Mouse (Mus musculus) neural tube, embryonic 13.5 days (tissue): ENCODE data around the gene Nudt14. TPM values are rescaled to one million over a fixed set of nuclear protein-coding genes. Genes with fewer than 3 reads are reported as not detected.

Experiments
- ATAC-seq: fragments of 200-750 bp; cut with Nextera tagmentation; 2 replicates; pipeline ENCODE4 v1.8.0; 2017; ENCODE audit warnings: low read depth, mild to moderate bottlenecking, moderate TSS enrichment, moderate library complexity
- H3K27ac ChIP-seq: fragments of 300-500 bp; sonication (generic); replicated peaks from 2 replicates; pipeline ENCODE4 v1.5.1; 2015; ENCODE audit warnings: moderate library complexity, mild to moderate bottlenecking, inconsistent platforms
- H3K27me3 ChIP-seq: fragments of 300-500 bp; sonication (generic); 2 replicates; pipeline ENCODE4 v1.6.1; 2015; ENCODE audit warnings: mild to moderate bottlenecking, inconsistent platforms
- H3K36me3 ChIP-seq: fragments of 300-500 bp; sonication (generic); 2 replicates; pipeline ENCODE4 v1.6.1; 2015; ENCODE audit warnings: mild to moderate bottlenecking, inconsistent platforms
- H3K4me1 ChIP-seq: fragments of 300-500 bp; sonication (generic); replicated peaks from 2 replicates; pipeline ENCODE4 v1.6.1; 2015; ENCODE audit warnings: inconsistent platforms
- H3K4me2 ChIP-seq: fragments of 300-500 bp; sonication (generic); 2 replicates; pipeline ENCODE4 v1.6.1; 2015; ENCODE audit warnings: inconsistent platforms, mild to moderate bottlenecking, moderate library complexity
- H3K4me3 ChIP-seq: fragments of 300-500 bp; sonication (generic); 2 replicates; pipeline ENCODE4 v1.5.1; 2015; ENCODE audit warnings: mild to moderate bottlenecking, inconsistent platforms
- H3K9ac ChIP-seq: fragments of 300-500 bp; sonication (generic); 2 replicates; pipeline ENCODE4 v1.6.1; 2015; ENCODE audit warnings: moderate library complexity, mild to moderate bottlenecking, inconsistent platforms
- H3K9me3 ChIP-seq: fragments of 300-500 bp; sonication (generic); 2 replicates; pipeline ENCODE4 v1.6.1; 2016; ENCODE audit warnings: inconsistent platforms
- WGBS: fragments of 180-500 bp; shearing (Covaris S2); methylation state at CpG from one replicate; pipeline ENCODE4 v1.1.7; 2015; 5-methylcytosine and 5-hydroxymethylcytosine counted together
- polyA plus RNA-seq: library from polyadenylated mRNA; unstranded; fragments of >200 nt; fragmentation: Nextera tagmentation; extraction: Ambion mirVana; gene quantifications from 2 replicates; pipeline ENCODE4 v1.2.1, GENCODE M21; 2015

Gene Nudt14
- polyA plus RNA-seq, 1 experiment from 2014 or later = 74.8 TPM

DNA sequence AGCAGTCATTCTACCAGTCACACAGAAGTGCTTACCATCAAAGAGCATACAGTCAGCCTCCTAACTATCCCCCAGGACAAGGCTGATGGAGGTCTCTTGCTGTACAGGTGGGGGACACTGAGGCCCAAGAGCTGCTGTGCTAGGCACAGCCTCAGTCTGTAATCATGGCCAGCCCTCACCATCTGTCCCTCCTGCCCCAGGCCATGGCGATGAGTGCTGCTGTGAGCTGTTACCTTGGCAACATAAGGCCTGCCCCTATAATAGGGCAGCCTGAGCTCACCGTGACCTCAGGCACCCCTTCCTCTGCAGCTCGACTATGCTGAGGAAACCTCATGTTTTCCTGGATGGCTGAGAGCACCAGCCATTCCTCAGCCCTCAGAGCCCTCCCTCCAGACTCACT is 19.4 kb downstream of the Nudt14 start:
- H3K4me1 ChIP-seq = peaks cover 61% of the 10 kb centered on the region
- 0 out of 2 replicates have a peak overlapping the region, but pooled peaks have one; percentile 12 for H3K9ac ChIP-seq
- WGBS = 6% methylated on average over 3 of the region's 3 CpGs
- H3K9me3 ChIP-seq = no peaks in the 10 kb centered on the region
- no peak overlapping the region for H3K27ac ChIP-seq
- H3K4me2 ChIP-seq = no peak overlapping the region
- H3K4me3 ChIP-seq = no peak overlapping the region
- peaks cover 7% of the 10 kb centered on the region for H3K27me3 ChIP-seq
- 0 out of 2 replicates have a peak, but pooled peaks have one; percentile 29 for ATAC-seq
- peaks cover 5% of the 10 kb centered on the region; the same call in 1 of the 2 replicates for H3K36me3 ChIP-seq

GRCm38 (mm10) chr12:112921518-112921917 is 20.4 kb downstream of the Nudt14 start:
- no peak overlapping the region for H3K4me3 ChIP-seq
- no peak for ATAC-seq
- WGBS = 88% methylated on average over 12 of the region's 12 CpGs
- H3K27me3 ChIP-seq = no peaks in the 10 kb centered on the region
- peaks cover 60% of the 10 kb centered on the region for H3K4me1 ChIP-seq
- no peak overlapping the region for H3K4me2 ChIP-seq
- H3K9ac ChIP-seq = no peak overlapping the region
- H3K27ac ChIP-seq = no peak overlapping the region
- H3K9me3 ChIP-seq = no peaks in the 10 kb centered on the region
- H3K36me3 ChIP-seq = peaks cover 10% of the 10 kb centered on the region; the same call in 1 of the 2 replicates

GRCm38 (mm10) chr12:112917906-112918305 is 24.0 kb downstream of the Nudt14 start:
- H3K36me3 ChIP-seq = peaks cover 39% of the 10 kb centered on the region
- no peak overlapping the region for H3K9ac ChIP-seq
- ATAC-seq = no peak
- no peak overlapping the region for H3K4me3 ChIP-seq
- H3K9me3 ChIP-seq = no peaks in the 10 kb centered on the region
- H3K4me2 ChIP-seq = no peak overlapping the region
- peaks cover 59% of the 10 kb centered on the region for H3K4me1 ChIP-seq
- H3K27ac ChIP-seq = no peak overlapping the region
- no peaks in the 10 kb centered on the region for H3K27me3 ChIP-seq
- 58% methylated on average over 8 of the region's 8 CpGs for WGBS

GRCm38 (mm10) chr12:112917486-112917885 is 24.4 kb downstream of the Nudt14 start:
- no peak overlapping the region for H3K27ac ChIP-seq
- peaks cover 43% of the 10 kb centered on the region for H3K36me3 ChIP-seq
- no peak overlapping the region for H3K4me3 ChIP-seq
- H3K27me3 ChIP-seq = no peaks in the 10 kb centered on the region
- WGBS = 79% methylated on average over 11 of the region's 11 CpGs
- ATAC-seq = no peak
- no peak overlapping the region for H3K9ac ChIP-seq
- peaks cover 55% of the 10 kb centered on the region for H3K4me1 ChIP-seq
- no peak overlapping the region for H3K4me2 ChIP-seq
- H3K9me3 ChIP-seq = no peaks in the 10 kb centered on the region

GRCm38 (mm10) chr12:112916698-112917400 is 25.1 kb downstream of the Nudt14 start:
- Histone ChIP-seq H3K9ac (no peak overlapping the region), H3K4me3 (no peak overlapping the region), H3K36me3 (peaks cover 49% of the 10 kb centered on the region), H3K4me2 (no peak overlapping the region), H3K4me1 (peaks cover 48% of the 10 kb centered on the region), H3K27me3 (no peaks in the 10 kb centered on the region), H3K27ac (no peak overlapping the region), H3K9me3 (no peaks in the 10 kb centered on the region)
- WGBS = 80% methylated on average over 16 of the region's 16 CpGs
- no peak for ATAC-seq

GRCm38 (mm10) chr12:112915587-112915986 is 26.3 kb downstream of the Nudt14 start:
- H3K9ac ChIP-seq = 0 out of 2 replicates have a peak overlapping the region, but pooled peaks have one; percentile 2
- H3K36me3 ChIP-seq = peaks cover 62% of the 10 kb centered on the region
- no peak overlapping the region for H3K4me3 ChIP-seq
- H3K27ac ChIP-seq = no peak overlapping the region
- H3K27me3 ChIP-seq = no peaks in the 10 kb centered on the region
- peaks cover 38% of the 10 kb centered on the region for H3K4me1 ChIP-seq
- ATAC-seq = peak; percentile 56; the same call in 1 of the 2 replicates
- no peak overlapping the region for H3K4me2 ChIP-seq
- no peaks in the 10 kb centered on the region for H3K9me3 ChIP-seq
- WGBS = 36% methylated on average over 13 of the region's 13 CpGs

DNA sequence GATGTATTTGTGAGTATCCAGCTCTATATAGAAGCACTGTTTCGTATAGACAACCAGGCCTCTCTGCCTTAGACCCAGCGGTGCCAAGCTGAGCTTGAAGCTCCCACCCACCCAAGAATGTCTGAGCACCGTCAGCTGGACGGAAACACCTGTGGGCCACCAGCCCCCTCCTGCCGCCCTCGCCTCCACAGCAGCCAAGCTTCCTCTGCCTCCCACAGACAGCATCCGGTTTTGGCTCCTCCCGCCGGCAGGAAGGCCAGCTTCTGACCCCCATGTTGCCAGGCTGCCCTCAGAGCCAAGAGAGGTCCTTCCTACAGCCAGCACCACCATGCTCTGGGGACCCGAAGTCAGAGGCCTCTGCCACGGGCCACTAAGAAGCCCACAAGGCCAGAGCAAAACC is 27.4 kb downstream of the Nudt14 start:
- Histone ChIP-seq H3K4me1 (peaks cover 30% of the 10 kb centered on the region), H3K27me3 (no peaks in the 10 kb centered on the region), H3K36me3 (peaks cover 68% of the 10 kb centered on the region), H3K4me3 (no peak overlapping the region), H3K9me3 (no peaks in the 10 kb centered on the region), H3K9ac (no peak overlapping the region), H3K27ac (no peak overlapping the region), H3K4me2 (no peak overlapping the region)
- 85% methylated on average over 11 of the region's 11 CpGs for WGBS
- no peak for ATAC-seq

- H3K9ac ChIP-seq = no peak overlapping the region
- H3K4me3 ChIP-seq = no peak overlapping the region
- no peaks in the 10 kb centered on the region for H3K27me3 ChIP-seq
- H3K9me3 ChIP-seq = no peaks in the 10 kb centered on the region
- no peak overlapping the region for H3K27ac ChIP-seq
- no peak overlapping the region for H3K4me2 ChIP-seq
- H3K4me1 ChIP-seq = peaks cover 30% of the 10 kb centered on the region
- peaks cover 82% of the 10 kb centered on the region for H3K36me3 ChIP-seq
- WGBS = 85% methylated on average over 28 of the region's 28 CpGs
- no peak for ATAC-seq
These were observed 28.8 kb downstream of the Nudt14 start for GRCm38 (mm10) chr12:112912951-112913745.

DNA sequence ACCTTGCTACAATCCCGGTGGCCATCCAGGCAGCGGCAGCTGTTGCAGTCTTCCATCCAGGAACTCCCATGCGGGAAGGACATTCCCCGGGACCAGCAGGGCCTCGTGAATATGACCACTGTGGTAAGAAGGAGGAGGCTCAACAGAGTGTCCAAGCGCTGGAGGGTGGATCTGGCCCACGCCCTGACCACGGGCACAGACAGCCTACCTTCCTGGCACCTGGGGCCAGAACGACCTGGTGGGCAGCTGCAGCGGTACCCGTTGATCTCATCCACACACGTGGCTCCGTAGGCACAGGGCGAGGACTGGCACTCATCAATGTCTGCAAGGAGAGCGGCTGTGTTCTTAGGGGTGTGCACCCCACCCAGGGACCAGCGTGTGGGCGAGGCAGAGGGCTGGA is 30.2 kb downstream of the Nudt14 start:
- no peak overlapping the region for H3K27ac ChIP-seq
- H3K4me3 ChIP-seq = no peak overlapping the region
- H3K36me3 ChIP-seq = peaks cover 83% of the 10 kb centered on the region
- peaks cover 23% of the 10 kb centered on the region for H3K4me1 ChIP-seq
- WGBS = 94% methylated on average over 17 of the region's 17 CpGs
- ATAC-seq = no peak
- H3K4me2 ChIP-seq = no peak overlapping the region
- no peaks in the 10 kb centered on the region for H3K27me3 ChIP-seq
- no peaks in the 10 kb centered on the region for H3K9me3 ChIP-seq
- no peak overlapping the region for H3K9ac ChIP-seq

DNA sequence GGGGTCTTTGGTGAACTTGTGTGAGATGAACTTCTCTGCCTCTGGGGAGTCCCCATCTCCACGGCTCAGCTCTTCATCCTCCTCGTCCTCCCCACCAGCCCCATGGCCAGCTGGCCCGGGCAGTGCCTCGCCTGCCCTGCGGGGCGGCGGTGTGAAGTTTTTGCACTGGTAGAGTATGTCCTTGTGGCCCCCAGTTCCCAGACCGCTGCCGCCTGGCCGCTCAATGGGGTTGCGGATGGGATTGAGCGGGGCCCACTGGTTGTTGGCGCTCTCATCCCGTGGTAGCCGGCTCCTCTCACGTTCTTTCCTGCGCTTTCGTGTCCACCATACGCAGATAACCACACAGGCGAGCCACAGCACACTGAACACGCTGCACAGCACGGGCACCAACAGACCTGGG is 32.9 kb downstream of the Nudt14 start:
- no peaks in the 10 kb centered on the region for H3K4me1 ChIP-seq
- ATAC-seq = no peak
- WGBS = 92% methylated on average over 22 of the region's 22 CpGs

DNA sequence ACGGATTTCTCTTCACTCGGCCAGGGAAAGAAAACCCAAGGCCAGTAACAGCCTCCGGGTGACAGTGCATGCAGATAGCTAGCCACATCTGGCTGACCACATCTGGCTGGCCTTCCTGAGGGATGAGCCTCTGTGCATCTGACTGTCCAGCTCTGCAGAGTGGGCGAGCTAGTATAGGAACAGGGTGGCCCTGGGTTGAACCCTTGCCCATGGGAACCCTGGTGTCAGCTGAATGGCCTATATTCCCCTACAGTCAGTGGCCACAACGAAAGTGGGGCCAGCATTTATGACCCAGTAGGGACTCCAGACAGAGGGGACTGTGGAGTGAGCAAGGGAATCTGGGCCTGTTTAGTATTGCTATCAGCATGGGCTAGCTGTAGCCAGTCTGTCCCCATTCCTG is 36.9 kb downstream of the Nudt14 start:
- WGBS = 79% methylated on average over 5 of the region's 5 CpGs

More for the DNA sequence above, 32.9 kb downstream of the Nudt14 start:
- H3K36me3 ChIP-seq = peaks cover 75% of the 10 kb centered on the region
- no peak overlapping the region for H3K27ac ChIP-seq
- no peak overlapping the region for H3K9ac ChIP-seq
- no peak overlapping the region for H3K4me2 ChIP-seq
- H3K9me3 ChIP-seq = no peaks in the 10 kb centered on the region
- H3K4me3 ChIP-seq = no peak overlapping the region
- no peaks in the 10 kb centered on the region for H3K27me3 ChIP-seq

DNA sequence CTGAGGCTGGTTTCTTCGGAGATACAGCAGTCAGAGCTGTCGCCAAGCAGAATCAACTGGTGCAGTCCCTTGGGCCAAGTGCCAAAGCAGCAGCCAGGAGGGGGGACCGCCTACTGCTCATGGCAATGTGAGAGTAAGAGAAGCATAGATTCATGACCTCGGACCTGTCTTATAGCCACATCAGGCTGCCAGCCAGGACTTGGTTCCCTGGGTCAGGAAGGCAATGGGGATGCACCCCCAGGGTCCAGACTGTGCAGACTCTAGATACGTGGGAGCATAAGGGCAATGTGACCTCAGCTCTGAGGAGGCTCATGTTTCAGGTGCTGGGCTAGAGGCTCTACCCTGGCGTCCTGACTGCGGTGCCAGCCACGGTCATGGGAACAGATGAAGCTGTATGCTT is 38.0 kb downstream of the Nudt14 start:
- no peak overlapping the region for H3K27ac ChIP-seq
- no peak overlapping the region for H3K9ac ChIP-seq
- H3K4me2 ChIP-seq = no peak overlapping the region
- no peak for ATAC-seq
- no peaks in the 10 kb centered on the region for H3K27me3 ChIP-seq
- H3K36me3 ChIP-seq = peaks cover 29% of the 10 kb centered on the region
- no peak overlapping the region for H3K4me3 ChIP-seq
- peaks cover 4% of the 10 kb centered on the region; the same call in 1 of the 2 replicates for H3K4me1 ChIP-seq
- no peaks in the 10 kb centered on the region for H3K9me3 ChIP-seq
- WGBS = 71% methylated on average over 8 of the region's 8 CpGs

More for the DNA sequence above, 36.9 kb downstream of the Nudt14 start:
- Histone ChIP-seq H3K4me1 (peaks cover 4% of the 10 kb centered on the region; the same call in 1 of the 2 replicates), H3K4me3 (no peak overlapping the region), H3K9ac (no peak overlapping the region), H3K36me3 (peaks cover 39% of the 10 kb centered on the region), H3K27ac (no peak overlapping the region), H3K4me2 (no peak overlapping the region), H3K27me3 (no peaks in the 10 kb centered on the region), H3K9me3 (no peaks in the 10 kb centered on the region)
- no peak for ATAC-seq
